Mouse (Mus musculus) adrenal gland (tissue): ENCODE data around the gene Hspe1.
"Not testable (repeated sequence)": the region's sequence is repeated elsewhere in the genome, so short reads cannot be mapped to it uniquely, and the experiment has no call there.

Experiments
- intact Hi-C: fragments of 180-260 bp; cut with DNase I; formaldehyde crosslinking; loops from one replicate; pipeline ENCODE4 v1.15.1; 2025

Hspe1 gene

GRCm38 (mm10) chr1:55079677-55080076 is 8.3 kb upstream of the Hspe1 start:
- intact Hi-C loops: loop anchor here (5.0 kb wide), 2 partner anchors 67 to 87 kb away; no protein-coding TSS in a partner anchor

DNA sequence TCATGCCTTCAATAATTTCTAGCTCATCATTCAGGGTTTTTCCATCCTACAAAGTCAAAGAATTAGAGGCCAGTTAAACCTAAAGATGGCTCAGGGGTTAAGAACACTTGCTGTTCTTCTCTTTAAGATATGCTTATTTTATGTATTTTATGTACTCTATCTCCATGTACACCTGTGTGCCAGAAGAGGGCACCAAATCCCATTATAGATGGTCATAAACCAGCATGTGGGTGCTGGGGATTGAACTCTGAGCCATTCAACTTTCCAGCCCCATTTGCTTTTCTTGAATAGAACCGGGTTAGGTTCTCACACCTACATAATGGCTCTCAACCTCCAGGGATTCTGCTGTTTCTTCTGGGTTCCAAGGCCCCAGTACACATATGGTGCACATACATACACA is 5.8 kb upstream of the Hspe1 start:
- intact Hi-C loops: loop anchor here (5.0 kb wide), 1 partner anchor 90 kb away; no protein-coding TSS in a partner anchor

- intact Hi-C loops: loop anchor here (2.0 to 5.0 kb wide), 2 partner anchors 47 to 76 kb away; no protein-coding TSS in a partner anchor
These were observed 2.1 kb upstream of the Hspe1 start for GRCm38 (mm10) chr1:55085781-55086366.

GRCm38 (mm10) chr1:55086868-55087400 is 998 bp upstream of the Hspe1 start:
- intact Hi-C loops: loop anchor here (2.0 to 5.0 kb wide), 2 partner anchors 46 to 75 kb away; no protein-coding TSS in a partner anchor

- intact Hi-C loops: loop anchor here (2.0 to 5.0 kb wide), 2 partner anchors 45 to 75 kb away; no protein-coding TSS in a partner anchor
These were observed 479 bp upstream of the Hspe1 start for GRCm38 (mm10) chr1:55087401-55087904.

GRCm38 (mm10) chr1:55088611-55089497 is 922 bp downstream of the Hspe1 start:
- intact Hi-C loops: loop anchor here (5.0 kb wide), 1 partner anchor 73 kb away; no protein-coding TSS in a partner anchor

DNA sequence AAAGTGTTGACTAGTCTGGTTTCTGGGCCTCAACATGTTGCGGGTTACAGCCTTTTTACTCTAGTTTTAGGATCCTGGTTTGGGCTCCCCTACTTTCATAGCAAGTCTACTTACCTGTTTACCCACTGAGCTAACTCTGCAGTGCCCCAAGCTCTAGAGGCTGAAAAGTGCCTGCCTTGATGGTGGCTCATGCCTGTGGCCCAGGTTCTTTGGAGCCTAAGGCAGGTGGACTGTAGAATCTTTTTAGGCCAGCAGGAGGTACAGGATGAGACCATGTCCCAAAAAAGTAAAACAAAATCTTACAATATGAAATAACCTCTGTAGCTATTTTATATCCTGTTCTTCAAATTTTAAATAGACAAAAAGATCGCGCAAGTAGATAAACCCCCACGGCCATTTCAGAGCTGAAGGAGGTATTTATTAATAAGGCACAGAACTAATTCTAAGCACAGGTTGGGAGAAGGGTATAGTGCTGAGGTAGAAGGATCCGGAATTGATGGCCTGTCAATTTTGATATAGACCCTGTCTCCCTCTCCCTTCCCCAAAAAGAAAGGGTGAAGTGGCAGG is 1.6 kb downstream of the Hspe1 start:
- intact Hi-C loops: loop anchor here (5.0 kb wide), 1 partner anchor 73 kb away; no protein-coding TSS in a partner anchor

DNA sequence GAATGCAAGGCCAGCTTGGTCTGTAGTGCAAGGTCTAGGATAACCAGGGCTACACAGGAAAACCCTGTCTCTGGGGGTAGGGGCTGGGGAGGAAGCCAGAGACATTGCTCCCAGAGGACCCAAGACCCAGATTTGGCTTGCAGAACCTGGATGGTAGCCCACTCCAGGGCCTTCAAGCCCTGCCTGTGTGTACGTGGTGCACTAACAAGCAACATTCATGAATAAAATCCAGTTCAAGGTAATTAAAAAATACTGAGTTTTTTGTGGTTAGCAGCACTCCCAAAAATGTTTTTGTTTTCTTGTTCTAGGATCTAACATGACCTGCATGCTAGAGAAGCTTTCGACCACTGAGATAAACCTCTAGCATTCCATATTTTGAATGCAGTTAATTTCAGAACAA is 4.1 kb downstream of the Hspe1 start:
- intact Hi-C loops: no loop called here

DNA sequence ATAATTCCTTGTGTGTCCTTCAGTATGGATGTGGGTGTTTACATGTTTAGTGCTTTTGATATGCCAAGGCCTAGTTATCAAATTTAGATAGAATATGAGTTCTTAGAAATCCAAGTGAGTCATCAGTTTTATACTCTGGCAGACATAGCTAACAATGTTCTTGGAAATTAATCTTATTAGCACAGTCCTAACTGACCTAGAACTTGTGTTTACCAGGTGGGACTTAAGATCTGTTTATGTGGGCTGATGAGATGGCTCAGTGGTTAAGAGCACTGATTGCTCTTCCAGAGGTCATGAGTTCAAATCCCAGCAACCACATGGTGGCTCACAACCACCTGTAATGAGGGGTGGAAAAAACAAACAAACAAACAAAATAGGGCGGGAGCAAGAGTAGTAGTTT is 4.5 kb downstream of the Hspe1 start:
- intact Hi-C loops: no loop called here

GRCm38 (mm10) chr1:55106919-55107585 is 19.1 kb downstream of the Hspe1 start:
- intact Hi-C loops: no loop called here

GRCm38 (mm10) chr1:55107644-55108043 is 19.7 kb downstream of the Hspe1 start:
- intact Hi-C loops: no loop called here

DNA sequence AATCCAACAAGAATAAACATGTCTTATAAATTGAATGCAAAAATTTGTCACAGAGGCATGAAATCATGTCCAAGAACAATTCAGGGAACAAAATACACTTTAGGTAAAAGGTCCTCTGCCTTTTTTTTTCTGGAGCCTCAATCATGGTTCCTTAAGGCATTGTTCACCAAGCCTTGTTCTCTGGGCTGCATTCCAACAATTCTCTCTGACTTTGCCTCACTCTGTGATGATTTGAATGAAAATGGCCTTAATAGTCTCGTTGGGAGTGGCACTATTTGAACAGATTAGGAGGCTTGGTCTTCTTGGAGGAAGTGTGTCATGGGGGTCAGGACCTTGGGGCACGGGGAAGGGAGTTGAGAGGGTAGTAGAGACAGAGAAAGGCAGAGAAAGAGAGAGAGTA is 20.5 kb downstream of the Hspe1 start:
- intact Hi-C loops: no loop called here

DNA sequence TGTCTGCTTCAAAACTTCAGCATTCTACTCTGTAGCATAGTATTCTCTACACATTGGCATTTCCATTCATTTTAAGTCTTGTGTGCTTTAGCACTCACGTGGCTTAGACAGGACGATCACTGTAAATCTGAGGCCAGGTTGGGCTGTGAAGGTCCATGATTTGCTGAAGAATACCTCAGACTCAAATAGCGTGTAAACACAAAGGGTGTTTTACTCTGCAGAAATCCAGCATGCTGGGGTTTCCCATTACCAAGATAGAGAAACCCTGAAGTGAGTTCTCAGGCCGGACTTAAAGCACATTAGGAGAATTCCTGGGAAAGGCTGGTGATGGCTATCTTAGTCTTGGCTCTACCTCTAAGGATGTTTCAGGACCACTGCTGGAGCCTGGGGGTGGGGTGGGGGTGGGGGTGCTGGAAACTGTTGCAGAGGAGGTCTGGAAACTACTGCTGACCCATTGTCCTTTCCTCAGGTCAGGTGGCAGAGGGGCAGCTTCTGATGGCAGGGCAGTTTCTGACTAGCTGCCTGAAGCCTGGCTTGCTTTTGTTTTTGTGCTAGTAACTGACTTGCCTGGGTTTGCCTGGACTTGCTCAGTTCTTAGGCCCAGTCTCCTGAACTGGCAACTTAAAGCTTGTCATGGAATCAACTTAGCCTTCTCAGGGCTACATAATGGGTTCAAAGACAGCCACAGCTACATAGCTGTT is 21.3 kb downstream of the Hspe1 start:
- intact Hi-C loops: no loop called here

GRCm38 (mm10) chr1:55123046-55123445 is 35.1 kb downstream of the Hspe1 start:
- intact Hi-C loops: no loop called here

DNA sequence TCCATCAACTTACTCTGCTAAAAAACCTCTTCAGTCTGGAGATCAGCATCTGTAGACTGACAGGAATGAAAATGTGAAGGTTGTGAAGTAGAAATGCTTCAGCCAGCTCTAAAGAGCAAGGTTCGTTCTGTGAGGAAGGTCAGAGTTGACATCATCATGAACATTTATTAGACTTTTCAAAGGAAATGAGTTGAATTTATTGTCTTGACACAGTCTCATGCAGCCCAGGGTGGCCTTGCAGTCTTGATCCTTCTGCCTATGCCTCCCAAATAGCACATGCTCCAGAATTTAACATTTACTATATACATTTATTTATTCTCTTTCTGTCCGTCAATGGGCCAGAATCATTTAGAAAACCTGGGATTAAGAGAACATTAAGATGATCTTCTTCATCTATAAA is 35.6 kb downstream of the Hspe1 start:
- intact Hi-C loops: no loop called here

GRCm38 (mm10) chr1:55124136-55124535 is 36.2 kb downstream of the Hspe1 start:
- intact Hi-C loops: not testable (repeated sequence)

- intact Hi-C loops: no loop called here
These were observed 41.8 kb downstream of the Hspe1 start for GRCm38 (mm10) chr1:55129716-55130115.

DNA sequence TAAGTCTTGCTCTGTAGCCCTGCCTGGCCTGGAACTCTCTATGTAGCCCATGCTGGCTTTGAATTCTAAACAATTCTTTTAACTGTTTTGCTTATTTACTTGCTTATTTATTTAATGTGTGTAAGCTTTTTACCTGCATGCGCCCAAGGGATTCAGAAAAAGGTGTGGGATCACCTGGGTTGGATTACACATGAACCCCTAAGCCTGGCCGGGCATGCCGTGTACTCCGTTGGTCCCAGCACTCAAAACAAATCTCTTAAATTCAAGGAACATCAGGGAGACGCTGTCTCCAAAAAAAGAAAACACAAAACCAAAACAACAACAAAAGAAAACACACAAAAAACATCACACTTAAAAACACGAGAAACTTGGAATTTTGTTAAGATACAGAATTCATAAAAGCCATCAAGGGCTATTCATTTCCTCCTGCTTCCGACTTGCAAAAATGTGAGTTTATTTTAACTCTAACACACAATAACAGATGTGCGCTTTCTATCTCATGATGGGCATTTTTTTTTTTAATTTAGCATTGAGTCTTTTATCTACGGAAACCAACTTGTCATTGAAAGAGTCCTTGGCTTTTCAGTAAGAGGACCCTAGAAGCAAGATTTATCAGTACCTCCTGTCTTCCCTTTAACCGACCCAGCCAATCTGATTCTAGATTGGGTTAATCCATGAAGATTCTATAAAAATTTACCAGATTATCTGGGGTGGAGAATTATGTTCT is 42.4 kb downstream of the Hspe1 start:
- intact Hi-C loops: no loop called here

- intact Hi-C loops: no loop called here
These were observed 43.0 kb downstream of the Hspe1 start, which contains the start of gene Mob4 for GRCm38 (mm10) chr1:55130943-55131401. Gene Mob4, plus strand, starts transcription at chr1:55131231.
